Mouse (Mus musculus) CD4-positive naive resting alpha-beta T cell, adult 76 days (primary cell): ENCODE measurements around the gene Olfr53. TPM values are rescaled to one million over a fixed set of nuclear protein-coding genes. Genes with fewer than 3 reads are reported as not detected.

Source experiments
- total RNA-seq: library from RNA; stranded (reverse); gene quantifications from one replicate; pipeline ENCODE4 v1.2.4, GENCODE M21; 2023

Olfr53 gene
- not detected for total RNA-seq

GRCm38 (mm10) chr7:140646152-140646551, at the start of gene Olfr53:
Gene Olfr53, plus strand, starts transcription at chr7:140646452.

GRCm38 (mm10) chr7:140600969-140601368, 45.3 kb upstream of the Olfr53 start, which contains the start of gene Olfr46:
Gene Olfr46, plus strand, starts transcription at chr7:140601269.

GRCm38 (mm10) chr7:140628670-140629069, 17.6 kb upstream of the Olfr53 start, which contains the start of gene Olfr61:
Gene Olfr61, plus strand, starts transcription at chr7:140628970.

GRCm38 (mm10) chr7:140659630-140660029, 13.4 kb downstream of the Olfr53 start, which contains the start of gene Olfr539:
Gene Olfr539, plus strand, starts transcription at chr7:140659930.

GRCm38 (mm10) chr7:140681651-140682050, 35.4 kb downstream of the Olfr53 start, which contains the start of gene Olfr45:
Gene Olfr45, plus strand, starts transcription at chr7:140681951.

GRCm38 (mm10) chr7:140696967-140697366, 50.7 kb downstream of the Olfr53 start, which contains the start of gene Olfr541:
Gene Olfr541, plus strand, starts transcription at chr7:140697267.

Other genes starting within 250 kb of the Olfr53 start
- not detected for gene Olfr531, start 243.5 kb upstream of the Olfr53 start, total RNA-seq
- gene Olfr532, start 224.8 kb upstream of the Olfr53 start, total RNA-seq = not detected
- not detected for gene Olfr533, start 183.1 kb upstream of the Olfr53 start, total RNA-seq
- gene Olfr535, start 162.2 kb upstream of the Olfr53 start, total RNA-seq = not detected
- gene Olfr536, start 139.1 kb upstream of the Olfr53 start, total RNA-seq = not detected
- not detected for gene Olfr538, start 78.6 kb upstream of the Olfr53 start, total RNA-seq
- not detected for gene Olfr46, start 45.2 kb upstream of the Olfr53 start, total RNA-seq
- not detected for gene Olfr61, start 17.5 kb upstream of the Olfr53 start, total RNA-seq
- not detected for gene Olfr539, start 13.5 kb downstream of the Olfr53 start, total RNA-seq
- gene Olfr45, start 35.5 kb downstream of the Olfr53 start, total RNA-seq = not detected
- not detected for gene Olfr541, start 50.8 kb downstream of the Olfr53 start, total RNA-seq
- not detected for gene Cyp2e1, start 117.3 kb downstream of the Olfr53 start, total RNA-seq
- not detected for gene Syce1, start 141.4 kb downstream of the Olfr53 start, total RNA-seq
- gene Zfp941, start 175.7 kb downstream of the Olfr53 start, total RNA-seq = not detected
- not detected for gene Urah, start 188.6 kb downstream of the Olfr53 start, total RNA-seq
- not detected for gene Scgb1c1, start 199.1 kb downstream of the Olfr53 start, total RNA-seq
- not detected for gene Odf3, start 201.4 kb downstream of the Olfr53 start, total RNA-seq
- not detected for gene Gm45785, start 209.9 kb downstream of the Olfr53 start, total RNA-seq
- gene Ric8a, start 210.5 kb downstream of the Olfr53 start, total RNA-seq = 101 TPM
- gene Bet1l, start 211.1 kb downstream of the Olfr53 start, total RNA-seq = 32.4 TPM
- gene Psmd13, start 235.5 kb downstream of the Olfr53 start, total RNA-seq = 67.4 TPM
- gene Sirt3, start 235.9 kb downstream of the Olfr53 start, total RNA-seq = 6.3 TPM